Mouse (Mus musculus): ENCODE measurements around the gene Ankrd52. TPM values are rescaled to one million over a fixed set of nuclear protein-coding genes. Genes with fewer than 3 reads are reported as not detected.
"Not testable (repeated sequence)": the region's sequence is repeated elsewhere in the genome, so short reads cannot be mapped to it uniquely, and the experiment has no call there.

Ankrd52 gene
- 10 to 100 TPM; 65.1 to 68.9 TPM for total RNA-seq (2021)

DNA sequence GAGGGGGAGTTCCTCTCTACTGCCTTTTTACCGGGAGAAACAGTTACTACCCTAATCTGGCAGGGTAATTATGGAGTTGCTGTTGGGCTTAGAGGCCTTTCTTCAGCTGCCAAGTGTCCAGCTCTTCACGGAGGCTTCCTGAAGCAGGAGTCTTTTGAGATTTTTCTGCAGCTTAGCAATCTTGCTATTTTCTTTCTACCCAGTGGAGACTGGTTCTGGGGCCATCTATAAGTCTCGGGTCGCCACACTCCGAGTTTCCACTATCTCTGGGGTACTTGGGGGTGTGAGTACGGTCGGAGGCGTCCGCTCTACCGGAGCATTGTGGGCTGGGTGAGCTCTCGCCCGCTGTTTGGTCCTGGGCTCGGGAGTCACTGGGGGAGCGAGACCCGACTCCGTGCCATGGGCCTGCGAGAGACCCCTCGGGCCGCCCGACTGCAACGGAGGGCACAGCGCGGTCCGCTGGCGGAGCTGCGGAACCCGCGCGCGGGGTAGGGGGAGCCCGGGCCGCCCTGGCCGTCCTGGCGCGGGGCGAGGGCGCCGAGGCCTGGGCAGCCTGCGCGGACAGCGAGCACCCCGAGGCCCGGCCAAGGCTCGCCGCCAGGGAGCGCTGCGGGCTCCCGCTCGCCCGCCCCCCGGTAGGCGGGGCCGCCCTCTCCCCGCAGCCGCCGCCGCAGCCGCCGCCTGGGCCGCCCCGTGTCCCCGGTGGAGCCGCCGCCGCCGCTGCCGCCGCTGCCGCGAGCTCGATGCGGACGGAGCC, at the start of gene Ankrd52:
Gene Ankrd52 (plus strand): TSS at position 661 of the 757 bp plus-strand sequence.
- intact Hi-C loops (cut with DNase I) = loop anchor here (2.0 to 5.0 kb wide), 2 partner anchors 34 to 39 kb away; partner anchors contain the start of genes Cs, Nabp2 and Rnf41

DNA sequence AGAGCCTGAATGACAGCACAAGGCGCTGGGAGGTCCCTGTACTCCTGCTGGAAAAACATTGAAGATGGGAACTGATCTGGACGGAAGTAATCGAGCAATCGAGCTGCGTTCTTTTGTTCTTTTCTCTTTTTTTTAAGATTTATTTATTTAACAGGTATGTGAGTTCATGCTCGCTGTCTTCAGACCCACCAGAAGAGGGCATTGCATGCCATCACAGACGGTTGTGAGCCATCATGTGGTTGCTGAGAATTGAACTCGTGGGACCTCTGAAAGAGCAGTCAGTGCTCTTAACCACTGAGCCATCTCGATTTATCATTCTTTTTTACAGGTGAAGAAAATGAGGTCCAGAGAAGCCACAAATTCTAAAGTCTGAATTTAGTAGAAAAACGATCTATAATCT, 49.3 kb upstream of the Ankrd52 start:
- intact Hi-C loops (cut with DNase I) = no loop called here

More for the DNA sequence above, at the start of gene Ankrd52:
- DNase-seq (ENCODE audit: low spot score in 2 of 2) = peak; percentile 75 to 88

DNA sequence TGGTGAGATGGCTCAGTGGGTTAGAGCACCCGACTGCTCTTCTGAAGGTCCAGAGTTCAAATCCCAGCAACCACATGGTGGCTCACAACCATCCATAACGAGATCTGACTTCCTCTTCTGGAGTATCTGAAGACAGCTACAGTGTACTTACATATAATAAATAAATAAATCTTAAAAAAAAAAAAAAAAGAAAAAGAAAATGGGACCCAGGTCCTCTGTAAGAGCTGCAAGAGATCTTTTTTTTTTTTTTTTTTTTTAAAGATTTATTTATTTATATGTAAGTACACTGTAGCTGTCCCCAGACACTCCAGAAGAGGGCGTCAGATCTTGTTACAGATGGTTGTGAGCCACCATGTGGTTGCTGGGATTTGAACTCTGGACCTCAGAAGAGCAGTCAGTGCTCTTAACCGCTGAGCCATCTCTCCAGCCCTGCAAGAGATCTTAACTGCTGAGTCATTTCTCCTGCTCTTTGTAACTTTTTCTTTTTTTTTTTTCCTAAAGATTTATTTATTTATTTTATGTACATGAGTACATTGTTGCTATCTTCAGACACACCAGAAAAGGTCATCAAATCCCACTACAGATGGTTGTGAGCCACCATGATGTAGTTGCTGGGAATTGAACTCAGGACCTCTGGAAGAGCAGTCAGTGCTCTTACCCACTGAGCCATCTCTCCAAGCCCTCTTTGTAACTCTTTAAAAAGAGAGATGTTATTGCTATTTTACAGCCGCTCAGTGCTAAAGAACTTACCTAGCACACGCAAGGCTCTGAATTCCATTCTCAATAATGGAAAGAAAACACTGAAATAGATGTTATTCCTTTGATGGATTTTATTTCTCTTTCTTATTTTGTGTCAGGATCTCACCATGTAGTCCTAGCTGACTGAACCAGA, 44.3 kb upstream of the Ankrd52 start:
- DNase-seq (ENCODE audit: low spot score in 2 of 2) = not testable (repeated sequence)
- intact Hi-C loops (cut with DNase I) = loop anchor here (2.0 kb wide), 1 partner anchor 126 kb away; the partner anchor contains the start of gene Smarcc2

More for the DNA sequence above, 49.3 kb upstream of the Ankrd52 start:
- no peak for DNase-seq (ENCODE audit: low spot score in 2 of 2)

DNA sequence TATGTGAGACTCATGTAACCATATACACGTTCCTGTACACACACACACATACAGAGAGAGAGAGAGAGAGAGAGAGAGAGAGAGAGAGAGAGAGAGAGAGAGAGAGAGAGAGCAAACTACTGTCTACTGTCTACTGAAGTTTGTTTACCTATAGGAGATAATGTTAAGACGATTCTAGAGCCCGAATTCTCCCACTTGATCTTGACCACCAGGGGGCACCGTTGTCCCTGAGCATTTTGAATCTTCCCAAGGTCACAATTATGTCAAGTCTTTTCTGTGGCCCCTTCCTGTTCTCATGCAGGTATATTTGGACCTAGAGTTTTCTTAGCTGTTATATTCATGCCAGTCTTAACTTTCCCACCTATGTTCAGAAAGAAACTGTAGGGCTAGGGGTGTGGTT, 41.3 kb upstream of the Ankrd52 start:
- intact Hi-C loops (cut with DNase I) = loop anchor here (5.0 kb wide), 1 partner anchor 42 kb away; the partner anchor contains the start of gene Ankrd52
- DNase-seq (ENCODE audit: low spot score in 2 of 2) = peak; percentile 47 to 65

DNA sequence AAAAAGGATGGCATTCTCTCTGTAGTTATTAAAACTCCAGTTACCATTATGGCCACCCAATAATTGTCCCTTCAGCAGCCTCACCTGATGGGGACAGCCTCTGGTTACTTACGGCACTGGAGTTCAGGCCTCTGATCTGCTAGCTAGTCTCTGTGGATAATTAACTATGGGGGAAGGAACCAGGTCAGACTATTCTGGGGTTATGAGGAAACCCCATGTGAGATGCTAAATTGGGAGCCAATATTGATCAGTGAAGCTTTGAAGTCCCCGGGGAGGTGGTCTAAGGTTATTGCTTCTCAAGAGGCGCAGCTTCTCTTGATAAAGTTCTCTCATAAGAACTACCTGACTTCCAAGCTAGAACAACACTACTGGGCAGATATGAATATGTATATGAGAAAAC, 40.7 kb upstream of the Ankrd52 start:
- no peak for DNase-seq (ENCODE audit: low spot score in 2 of 2)
- intact Hi-C loops (cut with DNase I) = loop anchor here (2.0 to 5.0 kb wide), 2 partner anchors 41 to 73 kb away; partner anchors contain the start of gene Ankrd52

DNA sequence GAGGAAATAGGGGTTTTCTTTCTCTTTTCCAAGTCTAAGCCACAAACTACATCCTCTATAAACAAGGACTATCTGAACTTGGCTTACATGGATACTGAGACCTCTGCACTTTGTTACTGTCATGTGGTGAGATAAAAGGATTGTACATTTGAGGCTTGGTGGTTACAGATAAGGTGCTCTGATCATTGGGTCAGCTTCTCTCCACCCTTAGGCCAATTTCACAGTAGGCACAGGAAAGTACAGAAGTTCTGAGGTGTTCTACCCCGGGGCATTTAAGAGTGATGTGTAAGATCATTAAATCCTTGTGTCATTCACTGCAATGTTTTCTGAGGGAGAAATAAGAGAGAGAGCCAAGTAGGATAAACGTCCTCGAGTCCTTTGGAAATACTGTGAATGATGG, 40.3 kb upstream of the Ankrd52 start:
- intact Hi-C loops (cut with DNase I) = loop anchor here (2.0 to 5.0 kb wide), 2 partner anchors 41 to 72 kb away; partner anchors contain the start of gene Ankrd52
- DNase-seq (ENCODE audit: low spot score in 2 of 2) = no peak

DNA sequence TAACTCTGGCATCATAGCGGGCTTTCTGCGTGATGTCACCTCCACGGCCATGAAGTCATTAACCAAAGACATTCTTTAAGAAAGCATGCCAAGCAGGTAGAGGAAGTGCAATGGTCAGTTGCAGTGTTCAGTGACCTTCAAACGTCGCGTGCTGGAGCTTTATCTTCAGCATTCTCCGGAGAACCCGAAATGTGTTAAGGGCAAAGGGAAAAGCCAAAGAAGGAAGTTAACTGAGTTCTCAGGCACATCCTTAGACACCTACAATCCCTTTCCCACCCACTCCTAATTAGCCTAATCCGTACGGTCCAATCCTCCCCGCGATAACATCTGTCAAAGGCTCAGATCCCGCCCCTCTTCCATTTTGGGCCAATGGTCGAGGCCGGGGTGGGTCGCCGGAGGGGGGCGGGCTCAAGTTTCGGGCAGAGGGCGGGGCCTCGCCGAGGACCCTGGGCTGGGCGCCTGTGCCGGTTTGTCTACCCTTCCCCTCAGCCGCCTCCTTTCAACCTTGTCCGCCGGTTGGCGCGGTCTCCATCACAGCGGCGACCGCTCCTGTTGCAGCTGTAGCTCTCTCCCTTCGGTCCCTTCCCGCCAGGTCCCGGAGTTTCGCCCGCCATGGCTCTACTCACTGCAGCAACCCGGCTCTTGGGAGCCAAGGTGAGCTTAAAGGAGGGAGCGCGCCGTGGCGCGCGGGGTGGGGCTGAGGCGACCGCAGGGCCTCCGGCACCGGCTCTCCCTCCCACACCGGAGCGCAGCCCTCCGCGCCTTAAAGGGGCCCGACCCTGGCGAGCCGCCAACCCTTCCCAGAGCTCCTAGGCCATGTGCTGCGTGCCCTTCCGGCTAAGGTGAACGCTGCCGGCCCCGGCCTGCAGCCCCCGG, 39.4 kb upstream of the Ankrd52 start, which contains the start of gene Cs:
Gene Cs (plus strand): TSS at position 429 of the 876 bp plus-strand sequence.
- intact Hi-C loops (cut with DNase I) = loop anchor here (1.0 to 5.0 kb wide), 3 partner anchors 34 to 71 kb away; partner anchors contain the start of genes Ankrd52 and Pan2
- DNase-seq (ENCODE audit: low spot score in 2 of 2) = peak; percentile 93 to 98

DNA sequence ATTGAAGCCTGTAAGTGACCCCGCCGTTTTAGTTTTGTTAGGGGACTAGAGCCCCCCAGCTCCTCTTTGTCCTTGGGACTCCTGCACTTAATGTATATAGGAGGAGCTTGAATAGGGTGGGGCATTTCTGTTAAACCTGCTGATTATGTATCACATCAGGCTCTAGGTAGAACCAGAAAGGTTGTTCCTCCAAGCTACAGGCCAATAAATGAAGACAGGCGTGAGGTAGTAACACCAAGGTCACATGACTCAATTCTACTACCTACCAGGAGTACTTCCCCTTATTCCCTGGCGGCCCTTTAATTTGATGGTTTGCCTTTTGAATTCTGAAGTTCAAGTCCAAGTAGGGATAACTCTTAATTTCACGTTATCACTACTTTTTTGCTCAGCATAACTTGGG, 38.5 kb upstream of the Ankrd52 start:
- intact Hi-C loops (cut with DNase I) = loop anchor here (5.0 kb wide), 1 partner anchor 39 kb away; the partner anchor contains the start of gene Ankrd52

DNA sequence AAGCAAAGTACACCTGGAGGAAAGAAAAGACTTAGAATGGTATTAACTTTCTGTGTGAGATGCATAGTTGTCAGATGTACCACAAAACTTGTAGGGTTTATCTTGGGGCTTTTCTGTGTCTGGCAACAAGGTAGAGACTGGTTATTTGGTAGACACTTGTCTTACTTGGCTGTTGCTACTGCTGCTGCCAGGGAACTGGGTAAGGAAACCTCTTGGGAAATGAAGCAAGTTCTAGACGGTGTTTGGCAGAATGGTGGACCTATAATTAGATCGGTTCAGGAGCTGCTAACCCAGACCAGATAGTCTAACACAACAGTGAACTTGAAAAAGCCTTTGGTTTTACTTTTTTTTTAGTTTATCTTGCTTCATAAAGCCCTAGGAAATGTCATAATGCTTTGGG, 38.0 kb upstream of the Ankrd52 start:
- no peak for DNase-seq (ENCODE audit: low spot score in 2 of 2)
- intact Hi-C loops (cut with DNase I) = loop anchor here (5.0 kb wide), 1 partner anchor 38 kb away; the partner anchor contains the start of gene Ankrd52

More for the DNA sequence above, 38.5 kb upstream of the Ankrd52 start:
- no peak for DNase-seq (ENCODE audit: low spot score in 2 of 2)

DNA sequence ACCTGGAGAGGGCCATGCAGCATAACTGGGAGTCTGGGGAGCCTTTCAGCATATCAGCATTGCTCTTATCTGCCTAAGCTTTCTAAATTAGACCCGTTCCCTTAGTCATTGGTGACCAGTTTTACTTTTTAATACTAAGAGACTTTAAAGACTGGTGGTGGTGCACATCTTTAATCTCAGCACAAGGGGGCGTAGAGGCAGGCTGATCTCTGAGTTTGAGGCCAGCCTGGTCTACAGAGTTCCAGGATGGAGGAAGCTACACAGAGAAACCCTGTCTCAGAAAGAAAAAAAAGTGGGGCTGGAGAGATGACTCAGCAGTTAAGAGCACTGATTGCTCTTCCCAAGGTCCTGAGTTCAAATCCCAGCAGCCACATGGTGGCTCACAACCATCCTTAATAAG, 36.7 kb upstream of the Ankrd52 start:
- no peak for DNase-seq (ENCODE audit: low spot score in 2 of 2)
- intact Hi-C loops (cut with DNase I) = no loop called here

DNA sequence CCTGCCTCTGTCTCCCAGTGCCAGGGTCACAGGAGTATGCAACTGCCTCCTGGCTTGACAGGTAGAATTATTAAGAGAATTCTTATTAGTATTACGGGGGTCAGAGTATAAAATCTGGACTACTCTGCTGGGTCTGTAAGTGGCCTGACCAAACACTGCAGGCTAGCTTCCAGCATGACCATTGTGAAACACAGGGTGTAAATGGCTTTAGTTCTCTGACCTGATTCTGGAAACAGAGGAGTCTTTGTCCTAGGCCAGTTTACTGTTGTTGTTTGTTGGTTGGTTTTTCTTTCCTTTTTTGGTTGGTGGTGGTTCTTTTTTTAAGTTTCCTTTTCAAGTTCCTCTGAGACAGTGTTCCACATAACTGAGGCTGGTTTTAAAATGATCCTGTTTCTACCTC, 33.5 kb upstream of the Ankrd52 start:
- peak in 1 of 2 experiments; percentile 29 for DNase-seq (ENCODE audit: low spot score in 2 of 2)
- intact Hi-C loops (cut with DNase I) = no loop called here

DNA sequence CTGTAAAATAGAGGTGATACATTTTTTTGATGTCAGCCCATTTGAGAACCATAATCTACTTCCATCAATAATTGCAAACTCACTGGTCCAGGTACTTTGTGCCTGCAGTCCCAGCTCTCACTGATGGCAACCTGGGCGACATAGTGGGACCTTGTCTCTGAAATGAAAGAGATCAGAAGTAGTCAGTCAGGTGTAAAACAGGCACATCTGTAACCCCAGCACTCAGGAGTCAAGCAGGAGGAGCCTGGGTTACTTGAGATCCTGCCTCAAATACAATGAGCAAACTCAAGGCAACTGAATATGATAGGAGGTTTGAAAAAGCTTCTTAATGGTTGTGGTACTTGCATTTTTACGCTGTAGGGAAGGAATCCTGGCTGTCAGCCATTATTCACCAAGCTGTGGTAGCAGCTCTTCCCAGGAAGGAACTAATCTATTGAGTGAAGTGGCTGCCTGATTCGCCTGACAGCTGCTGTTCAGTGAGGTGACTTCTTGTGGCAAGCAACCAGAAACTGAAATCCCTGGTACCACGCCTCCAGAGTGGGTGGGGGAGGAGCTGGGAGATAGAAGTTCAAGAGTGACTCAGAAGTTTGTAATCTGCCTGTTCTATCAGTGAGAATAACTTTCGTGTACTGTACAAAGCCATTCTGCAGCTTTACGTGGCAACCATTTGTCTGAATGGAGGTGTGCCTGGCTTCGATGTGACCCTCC, 32.2 kb upstream of the Ankrd52 start:
- intact Hi-C loops (cut with DNase I) = no loop called here

DNA sequence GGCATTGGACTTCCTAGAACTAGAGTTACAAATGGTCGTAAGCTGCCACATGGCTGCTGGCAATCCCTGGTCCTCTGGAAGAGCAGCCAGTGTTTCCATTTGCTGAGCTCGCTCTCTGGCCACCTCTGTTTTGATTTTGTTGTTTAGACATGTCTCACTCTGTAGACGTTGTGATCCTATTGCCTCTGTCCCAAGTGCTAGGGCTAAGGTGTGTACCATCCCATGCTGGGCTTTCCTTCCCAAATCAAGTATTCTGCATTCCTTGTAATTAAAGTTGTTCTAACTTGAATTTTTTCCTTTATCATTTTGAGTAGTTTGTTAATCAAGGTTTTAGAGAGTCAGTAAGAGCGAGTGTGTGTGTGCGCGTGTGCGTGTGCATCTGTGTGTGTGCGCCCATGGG, 29.4 kb upstream of the Ankrd52 start:
- intact Hi-C loops (cut with DNase I) = no loop called here
- no peak for DNase-seq (ENCODE audit: low spot score in 2 of 2)

More for the DNA sequence above, 32.2 kb upstream of the Ankrd52 start:
- DNase-seq (ENCODE audit: low spot score in 2 of 2) = peak; percentile 56 to 89

DNA sequence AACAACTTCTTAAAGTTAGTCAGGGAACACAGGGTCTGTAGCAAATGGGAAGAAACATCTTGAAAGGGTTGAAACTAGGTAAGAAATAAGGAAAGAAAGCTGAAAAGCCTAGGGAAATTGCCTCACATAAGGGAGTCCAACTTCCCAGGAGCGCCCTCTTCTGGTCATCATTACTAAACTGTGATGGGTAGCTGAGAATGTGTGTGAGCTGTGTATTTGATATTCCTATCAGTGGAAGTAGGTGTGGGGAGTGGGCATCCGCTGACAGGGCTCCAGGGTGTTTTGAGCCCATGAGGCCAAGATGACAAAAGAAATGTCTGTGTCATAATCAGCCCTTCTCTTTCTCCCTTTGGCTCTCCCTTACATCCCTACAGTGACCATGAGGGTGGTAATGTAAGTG, 18.1 kb upstream of the Ankrd52 start:
- intact Hi-C loops (cut with DNase I) = no loop called here
- DNase-seq (ENCODE audit: low spot score in 2 of 2) = peak; percentile 52 to 65

DNA sequence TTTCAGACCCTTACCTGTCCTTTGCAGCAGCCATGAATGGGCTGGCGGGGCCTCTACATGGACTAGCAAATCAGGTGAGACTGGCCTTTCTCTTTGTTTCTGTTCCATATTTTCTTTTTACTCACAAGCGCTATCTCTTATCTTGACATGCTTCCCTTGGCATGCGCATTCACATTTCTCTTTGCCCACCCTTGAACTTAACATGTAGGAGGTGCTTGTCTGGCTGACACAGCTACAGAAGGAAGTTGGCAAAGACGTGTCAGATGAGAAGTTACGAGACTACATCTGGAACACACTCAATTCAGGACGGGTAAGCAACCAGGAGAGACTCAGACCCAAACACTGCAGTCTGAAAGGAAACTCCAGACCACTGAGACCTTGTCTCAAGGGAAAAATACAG, 17.7 kb upstream of the Ankrd52 start:
- intact Hi-C loops (cut with DNase I) = no loop called here
- DNase-seq (ENCODE audit: low spot score in 2 of 2) = no peak

DNA sequence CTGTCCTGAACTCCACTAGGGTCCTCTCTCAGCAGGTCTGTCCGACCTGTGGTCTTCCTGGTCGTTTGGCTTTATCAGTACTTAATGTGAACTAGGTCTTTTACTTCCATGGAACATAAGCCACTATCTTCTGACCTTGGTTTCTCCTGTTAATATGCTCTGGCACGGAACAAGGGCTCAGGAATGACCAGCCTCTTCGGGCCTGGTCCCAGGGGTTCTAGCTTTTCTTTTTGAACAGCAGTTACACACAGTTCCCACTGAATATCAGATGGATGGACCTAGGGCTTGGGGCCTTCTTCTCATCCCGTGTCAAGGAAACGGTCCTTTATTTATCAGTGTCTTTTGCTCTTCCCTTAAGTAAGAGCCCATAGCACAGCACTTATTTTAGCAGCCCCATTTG, 15.1 kb upstream of the Ankrd52 start:
- no peak for DNase-seq (ENCODE audit: low spot score in 2 of 2)
- intact Hi-C loops (cut with DNase I) = no loop called here

DNA sequence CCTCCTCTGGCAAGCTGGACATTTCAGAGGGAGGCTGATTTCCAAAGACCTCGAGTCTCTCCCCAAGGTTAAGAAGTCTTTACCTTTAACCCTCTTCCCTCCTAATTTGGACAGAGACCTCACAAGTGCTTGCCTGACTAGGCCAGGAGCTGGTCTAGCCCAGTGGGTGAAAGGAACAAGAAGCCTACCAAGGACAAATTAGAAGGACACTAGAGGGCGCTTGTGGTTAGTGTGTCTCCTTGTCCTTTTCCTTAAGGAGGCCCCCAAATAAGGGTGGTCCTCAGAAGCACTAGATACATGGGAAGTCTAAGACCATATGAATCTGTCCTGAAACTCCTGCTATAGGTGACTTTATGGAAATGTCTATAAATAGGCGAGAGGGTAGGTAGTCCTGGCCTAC, 14.3 kb upstream of the Ankrd52 start:
- peak; percentile 32 to 63 for DNase-seq (ENCODE audit: low spot score in 2 of 2)
- intact Hi-C loops (cut with DNase I) = no loop called here

DNA sequence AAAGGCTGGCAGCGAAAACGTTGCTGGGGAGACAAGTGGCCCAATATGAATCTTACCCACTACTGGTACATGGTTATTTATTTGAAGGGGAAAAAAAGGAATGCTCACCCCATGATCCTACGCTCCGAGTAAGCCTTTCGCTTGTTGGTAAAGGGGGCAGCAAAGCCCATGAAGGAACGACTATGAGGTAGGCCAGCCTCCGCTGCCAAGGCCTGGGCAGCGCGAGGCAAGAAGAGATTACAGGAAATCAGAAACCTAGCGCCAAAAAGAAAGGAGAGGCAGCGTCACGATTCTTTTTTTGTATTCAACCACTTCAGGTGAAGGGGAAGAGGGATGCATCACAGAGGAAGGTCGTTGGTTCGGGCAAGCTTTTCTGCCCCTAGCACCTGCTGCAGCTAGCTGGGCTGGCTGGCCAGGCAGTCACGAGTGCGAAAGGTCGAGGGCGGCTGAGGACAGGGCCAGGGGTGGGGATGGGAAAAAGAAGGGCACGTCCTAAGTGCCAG, 9.0 kb upstream of the Ankrd52 start:
- peak in 1 of 2 experiments; percentile 17 for DNase-seq (ENCODE audit: low spot score in 2 of 2)
- intact Hi-C loops (cut with DNase I) = loop anchor here (2.0 to 5.0 kb wide), 2 partner anchors 41 to 89 kb away; partner anchors contain the start of gene Smarcc2

Measured in left cerebral cortex, postnatal 25 days (tissue).